Mouse (Mus musculus) spleen, adult 2 months (tissue): ENCODE data around the gene Piga. TPM values are rescaled to one million over a fixed set of nuclear protein-coding genes. Genes with fewer than 3 reads are reported as not detected.

ENCODE experiments used
- DNase-seq, 2 experiments: peaks; one replicate each; pipeline versions ENCODE4 v3.0.0 to v3.0.0-alpha.2; 2012 to 2021; ENCODE audit warnings: low spot score in 2 of 2, low read depth in 1 of 2
- H3K27ac ChIP-seq: fragments of 200-500 bp; 2 replicates; pipeline ENCODE4 v1.5.1; 2012; ENCODE audit warnings: low read length, inconsistent platforms; ENCODE audit not compliant: insufficient read depth
- H3K27me3 ChIP-seq: fragments of 200-500 bp; 2 replicates; pipeline ENCODE4 v1.6.1; 2012; ENCODE audit warnings: mild to moderate bottlenecking, moderate library complexity, low read length, inconsistent platforms; ENCODE audit not compliant: control insufficient read depth, insufficient read depth
- H3K36me3 ChIP-seq: fragments of 200-500 bp; 2 replicates; pipeline ENCODE4 v1.6.1; 2012; ENCODE audit warnings: mild to moderate bottlenecking, low read length, inconsistent platforms; ENCODE audit not compliant: control insufficient read depth, insufficient read depth
- H3K4me1 ChIP-seq: fragments of 200-500 bp; 2 replicates; pipeline ENCODE4 v1.6.1; 2011; ENCODE audit warnings: inconsistent platforms; ENCODE audit not compliant: control insufficient read depth, insufficient read depth, insufficient read length
- H3K4me3 ChIP-seq: fragments of 200-500 bp; 2 replicates; pipeline ENCODE4 v1.5.1; 2011; ENCODE audit warnings: mild to moderate bottlenecking, inconsistent platforms; ENCODE audit not compliant: insufficient read depth, insufficient read length; ENCODE audit errors: extremely low read depth
- CTCF ChIP-seq: fragments of 200-500 bp; IDR thresholded peaks from 2 replicates; pipeline ENCODE4 v1.5.1; 2011; ENCODE audit warnings: mild to moderate bottlenecking, inconsistent platforms; ENCODE audit not compliant: insufficient read depth, insufficient read length, insufficient replicate concordance; ENCODE audit errors: extremely low read depth
- POLR2A ChIP-seq: fragments of 200-500 bp; IDR thresholded peaks from 2 replicates; pipeline ENCODE4 v1.6.1; 2011; ENCODE audit warnings: low read depth, low read length, inconsistent platforms
- WGBS: fragments of 180-500 bp; shearing (Covaris S2); methylation state at CpG from one replicate; pipeline ENCODE4 v1.1.7; 2018; 5-methylcytosine and 5-hydroxymethylcytosine counted together
- polyA plus RNA-seq: library from polyadenylated mRNA; depleted of rRNA; stranded (reverse); fragments of >200 nt; gene quantifications from 2 replicates; pipeline ENCODE4 v1.2.3, GENCODE M21; 2012

Gene Piga
- polyA plus RNA-seq, 1 experiment, result 2.2 TPM

- no peak for TF ChIP-seq POLR2A
- TF ChIP-seq CTCF, result peak; percentile 1; the same call in 1 of the 2 replicates
- Histone ChIP-seq H3K4me3 (no peak overlapping the region), H3K36me3 (no peaks in the 10 kb centered on the region), H3K27ac (no peak overlapping the region), H3K27me3 (no peaks in the 10 kb centered on the region), H3K4me1 (no peaks in the 10 kb centered on the region)
- 67% methylated on average over 3 of the region's 3 CpGs for WGBS
- no peak for DNase-seq
Measured at GRCm38 (mm10) chrX:164398456-164398855, 21.1 kb upstream of the Piga start.

- H3K27ac ChIP-seq, result no peak overlapping the region
- DNase-seq, result no peak
- TF ChIP-seq CTCF (no peak), POLR2A (no peak)
- no peaks in the 10 kb centered on the region for H3K4me1 ChIP-seq
- H3K36me3 ChIP-seq, result no peaks in the 10 kb centered on the region
- H3K4me3 ChIP-seq, result no peak overlapping the region
- no peaks in the 10 kb centered on the region for H3K27me3 ChIP-seq
Measured at GRCm38 (mm10) chrX:164405080-164405649, 14.4 kb upstream of the Piga start.

- H3K4me1 ChIP-seq, result no peaks in the 10 kb centered on the region
- no peak for DNase-seq
- no peak overlapping the region for H3K4me3 ChIP-seq
- WGBS, result 60% methylated on average over 9 of the region's 9 CpGs
- no peaks in the 10 kb centered on the region for H3K36me3 ChIP-seq
- TF ChIP-seq CTCF (no peak), POLR2A (no peak)
- no peaks in the 10 kb centered on the region for H3K27me3 ChIP-seq
- no peak overlapping the region for H3K27ac ChIP-seq
Measured at GRCm38 (mm10) chrX:164406133-164407022, 13.2 kb upstream of the Piga start.

- Histone ChIP-seq H3K4me1 (no peaks in the 10 kb centered on the region), H3K27me3 (no peaks in the 10 kb centered on the region), H3K4me3 (no peak overlapping the region), H3K27ac (no peak overlapping the region), H3K36me3 (no peaks in the 10 kb centered on the region)
- TF ChIP-seq POLR2A, result no peak
- no peak for TF ChIP-seq CTCF
- 83% methylated on average over 3 of the region's 3 CpGs for WGBS
- no peak for DNase-seq
Measured at GRCm38 (mm10) chrX:164408301-164408927, 11.2 kb upstream of the Piga start.

GRCm38 (mm10) chrX:164410562-164410961 is 9.0 kb upstream of the Piga start:
- 61% methylated on average over 1 of the region's 1 CpGs for WGBS

GRCm38 (mm10) chrX:164416803-164417202 is 2.8 kb upstream of the Piga start:
- Histone ChIP-seq H3K27ac (no peak overlapping the region), H3K27me3 (no peaks in the 10 kb centered on the region), H3K4me3 (no peak overlapping the region), H3K36me3 (no peaks in the 10 kb centered on the region), H3K4me1 (no peaks in the 10 kb centered on the region)
- 83% methylated on average over 2 of the region's 2 CpGs for WGBS
- TF ChIP-seq CTCF, result no peak
- no peak for TF ChIP-seq POLR2A
- no peak for DNase-seq

More at GRCm38 (mm10) chrX:164410562-164410961, 9.0 kb upstream of the Piga start:
- no peak for TF ChIP-seq CTCF
- TF ChIP-seq POLR2A, result no peak
- H3K27ac ChIP-seq, result no peak overlapping the region
- H3K4me3 ChIP-seq, result no peak overlapping the region
- DNase-seq, result no peak
- H3K27me3 ChIP-seq, result no peaks in the 10 kb centered on the region
- H3K36me3 ChIP-seq, result no peaks in the 10 kb centered on the region
- no peaks in the 10 kb centered on the region for H3K4me1 ChIP-seq
